Mouse (Mus musculus) left cerebral cortex, adult 2 months (tissue): ENCODE results near the gene Scd1. TPM values are rescaled to one million over a fixed set of nuclear protein-coding genes. Genes with fewer than 3 reads are reported as not detected.
A peak's percentile ranks its signal among the peaks of the same experiment; 100 is the strongest.
"Not testable (repeated sequence)": the region's sequence is repeated elsewhere in the genome, so short reads cannot be mapped to it uniquely, and the experiment has no call there.

Experiments
- DNase-seq, 2 experiments: peaks; one replicate each; pipeline ENCODE4 v3.0.0; 2021 to 2022; ENCODE audit warnings: low spot score in 2 of 2, mixed read lengths in 1 of 2; ENCODE audit errors: extremely low spot score in 1 of 2
- H3K27ac ChIP-seq: fragments of 200-600 bp; 2 replicates; pipeline ENCODE4 v1.8.1; 2022
- H3K4me3 ChIP-seq: fragments of 200-600 bp; 2 replicates; pipeline ENCODE4 v1.8.1; 2022
- CTCF ChIP-seq: fragments of 200-600 bp; IDR thresholded peaks from 2 replicates; pipeline ENCODE4 v1.8.1; 2022; ENCODE audit warnings: antibody characterized with exemption, mild to moderate bottlenecking, moderate library complexity
- intact Hi-C: fragments of 180-260 bp; cut with DNase I; formaldehyde crosslinking; loops from one replicate; pipeline ENCODE4 v1.15.1; 2025
- total RNA-seq, 2 experiments: library from RNA; stranded (reverse); gene quantifications; 2 replicates each; pipeline ENCODE4 v1.2.3; 2021

Gene Scd1
- total RNA-seq, 2 experiments from 2014 or later, result 133 to 177 TPM

DNA sequence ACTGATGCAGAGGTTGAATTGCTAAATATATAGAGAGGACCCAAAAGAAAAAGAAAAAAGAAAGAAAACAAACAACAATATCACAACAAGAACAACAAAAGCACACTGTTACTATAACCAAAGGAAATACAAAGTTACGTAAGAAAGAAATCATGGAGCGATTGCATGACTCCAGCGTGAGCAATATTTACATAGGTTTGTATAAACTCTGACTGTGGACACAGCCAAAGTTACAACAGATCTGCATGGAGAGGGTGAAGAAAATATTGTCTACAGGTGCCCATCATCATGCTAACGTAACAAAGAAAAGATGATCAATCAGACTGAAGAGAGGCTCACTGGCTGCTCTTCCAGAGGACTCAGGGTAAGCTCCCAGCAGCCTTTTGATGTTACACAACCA, 27.6 kb downstream of the Scd1 start:
- intact Hi-C loops, result no loop called here
- no peak for DNase-seq
- H3K27ac ChIP-seq, result no peak overlapping the region
- H3K4me3 ChIP-seq, result no peak overlapping the region
- no peak for TF ChIP-seq CTCF

GRCm38 (mm10) chr19:44379090-44379489, 28.6 kb downstream of the Scd1 start:
- no peak for TF ChIP-seq CTCF
- DNase-seq, result no peak
- H3K27ac ChIP-seq, result no peak overlapping the region
- H3K4me3 ChIP-seq, result no peak overlapping the region
- intact Hi-C loops, result no loop called here

DNA sequence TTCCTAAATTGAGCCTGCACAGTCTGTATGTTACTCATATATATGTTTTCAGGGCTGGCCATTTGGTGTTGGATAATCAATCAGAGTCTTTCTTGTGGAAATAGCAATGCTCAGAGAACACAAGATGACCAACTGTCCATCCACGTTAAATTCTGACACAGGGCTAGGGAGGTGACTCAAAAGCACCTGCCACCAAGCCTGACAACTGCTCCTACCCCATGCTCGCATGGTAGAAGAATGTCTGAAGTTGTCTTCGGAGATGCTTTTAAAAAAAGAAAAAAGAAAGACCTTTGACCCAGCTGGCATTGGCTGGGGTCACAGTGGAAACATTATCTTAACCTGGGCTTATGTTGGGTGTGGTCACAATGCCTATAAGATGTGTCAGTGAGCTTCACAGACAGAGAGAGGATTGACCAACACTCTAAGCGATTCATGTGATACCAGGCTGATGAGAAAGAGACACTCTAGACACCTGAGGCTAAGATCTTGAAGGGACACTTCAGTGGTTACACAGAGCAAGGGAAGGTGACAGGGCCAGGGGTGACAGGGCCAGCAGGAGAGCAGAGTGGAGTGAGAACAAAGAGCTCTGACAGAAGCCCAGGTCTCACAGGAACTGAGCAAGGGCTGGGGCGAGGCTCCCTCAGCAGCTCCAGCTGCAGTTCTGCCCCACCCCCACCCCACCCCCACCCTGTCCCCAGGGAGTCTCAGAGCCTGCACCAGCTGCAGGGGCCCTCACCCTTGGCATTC, 29.9 kb downstream of the Scd1 start:
- no peak for DNase-seq
- TF ChIP-seq CTCF, result no peak
- no peak overlapping the region for H3K27ac ChIP-seq
- intact Hi-C loops, result no loop called here
- H3K4me3 ChIP-seq, result no peak overlapping the region

DNA sequence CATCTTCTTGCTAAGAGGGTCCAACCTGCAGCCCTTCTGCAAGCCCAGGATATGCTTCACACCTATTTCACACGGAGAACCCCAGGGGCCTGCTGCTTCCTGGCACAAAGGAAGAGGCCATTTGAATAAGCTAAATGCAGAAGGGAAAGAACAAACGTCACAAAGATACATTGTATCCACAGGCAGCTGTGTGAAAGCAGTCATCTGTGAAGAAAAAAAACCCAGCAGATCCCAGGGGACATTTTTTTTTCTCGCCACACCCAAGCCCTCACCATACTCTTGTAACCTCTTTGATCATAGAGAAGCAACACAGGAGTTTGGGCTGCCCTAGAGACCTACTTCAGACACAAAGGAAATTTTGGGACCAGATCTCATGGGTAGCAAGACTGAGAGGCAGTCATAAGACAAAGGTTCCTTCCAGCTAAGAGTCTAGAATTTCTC, 31.1 kb downstream of the Scd1 start:
- intact Hi-C loops, result no loop called here
- Histone ChIP-seq H3K4me3 (no peak overlapping the region), H3K27ac (no peak overlapping the region)
- DNase-seq, result no peak
- TF ChIP-seq CTCF, result no peak

DNA sequence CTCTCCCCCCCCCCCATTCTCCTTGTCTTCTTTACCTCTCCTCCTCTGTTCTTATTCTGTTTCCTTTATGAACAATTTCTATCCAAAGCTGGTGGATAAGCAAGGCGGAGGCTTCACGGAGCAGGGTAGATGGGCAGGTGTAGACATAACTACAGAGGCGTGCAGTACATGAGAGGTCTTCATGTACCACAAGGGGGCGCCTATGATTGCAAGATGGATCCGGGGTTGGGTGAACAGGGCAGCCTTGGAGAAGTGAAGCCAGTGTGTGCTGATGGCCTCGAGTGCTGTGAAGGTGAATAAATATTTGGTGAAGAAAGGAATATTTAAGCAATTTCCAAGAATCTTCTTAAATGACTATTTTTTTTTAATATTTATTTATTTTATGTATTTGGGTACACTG, 34.7 kb downstream of the Scd1 start:
- TF ChIP-seq CTCF, result peak; percentile 77
- Histone ChIP-seq H3K4me3 (no peak overlapping the region), H3K27ac (no peak overlapping the region)
- intact Hi-C loops, result loop anchor here (1.0 to 2.0 kb wide), 2 partner anchors 46 to 172 kb away; partner anchors contain the start of gene Sec31b
- peak; percentile 65 to 70 for DNase-seq

GRCm38 (mm10) chr19:44370231-44370630, 37.4 kb downstream of the Scd1 start:
- no peak for TF ChIP-seq CTCF
- Histone ChIP-seq H3K27ac (no peak overlapping the region), H3K4me3 (no peak overlapping the region)
- intact Hi-C loops, result no loop called here
- no peak for DNase-seq

GRCm38 (mm10) chr19:44369371-44369770, 38.3 kb downstream of the Scd1 start:
- no peak for TF ChIP-seq CTCF
- Histone ChIP-seq H3K27ac (no peak overlapping the region), H3K4me3 (no peak overlapping the region)
- intact Hi-C loops, result no loop called here
- DNase-seq, result no peak

GRCm38 (mm10) chr19:44367076-44367475, 40.6 kb downstream of the Scd1 start:
- H3K27ac ChIP-seq, DNase-seq, intact Hi-C loops, H3K4me3 ChIP-seq: not testable (repeated sequence)

- no peak for DNase-seq
- Histone ChIP-seq H3K27ac (no peak overlapping the region), H3K4me3 (no peak overlapping the region)
- TF ChIP-seq CTCF, result no peak
- intact Hi-C loops, result no loop called here
Observed at GRCm38 (mm10) chr19:44365733-44366132, 41.9 kb downstream of the Scd1 start.

GRCm38 (mm10) chr19:44364029-44364428, 43.6 kb downstream of the Scd1 start:
- DNase-seq, result peak in 1 of 2 experiments; percentile 14
- no peak overlapping the region for H3K4me3 ChIP-seq
- intact Hi-C loops, result loop anchor here (5.0 kb wide), 1 partner anchor 47 kb away; no protein-coding TSS in a partner anchor
- no peak overlapping the region for H3K27ac ChIP-seq
- TF ChIP-seq CTCF, result no peak

DNA sequence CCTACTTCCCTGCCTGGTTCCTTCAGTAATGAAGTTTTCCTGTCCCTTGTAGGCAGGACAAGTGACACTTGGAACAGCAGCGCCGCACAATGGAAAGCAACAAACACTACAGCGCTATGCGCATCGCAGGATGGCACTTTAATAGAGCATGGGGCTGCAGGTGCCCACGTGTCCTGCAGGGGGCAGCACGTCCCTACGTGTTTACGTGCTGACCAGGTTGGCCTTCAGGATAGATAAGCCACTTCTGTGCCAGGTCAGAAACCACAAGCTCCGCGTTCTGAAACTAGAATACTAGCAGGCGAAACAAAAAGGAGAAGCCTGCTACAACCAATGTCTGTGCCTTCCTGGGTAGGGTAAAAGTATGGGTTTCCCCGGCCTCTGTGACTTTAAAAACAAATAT, 44.1 kb downstream of the Scd1 start:
- DNase-seq, result peak; percentile 64 to 65
- intact Hi-C loops, result loop anchor here (2.0 to 5.0 kb wide), 2 partner anchors 46 to 119 kb away; no protein-coding TSS in a partner anchor
- no peak overlapping the region for H3K27ac ChIP-seq
- peak; percentile 81 for TF ChIP-seq CTCF
- H3K4me3 ChIP-seq, result no peak overlapping the region

DNA sequence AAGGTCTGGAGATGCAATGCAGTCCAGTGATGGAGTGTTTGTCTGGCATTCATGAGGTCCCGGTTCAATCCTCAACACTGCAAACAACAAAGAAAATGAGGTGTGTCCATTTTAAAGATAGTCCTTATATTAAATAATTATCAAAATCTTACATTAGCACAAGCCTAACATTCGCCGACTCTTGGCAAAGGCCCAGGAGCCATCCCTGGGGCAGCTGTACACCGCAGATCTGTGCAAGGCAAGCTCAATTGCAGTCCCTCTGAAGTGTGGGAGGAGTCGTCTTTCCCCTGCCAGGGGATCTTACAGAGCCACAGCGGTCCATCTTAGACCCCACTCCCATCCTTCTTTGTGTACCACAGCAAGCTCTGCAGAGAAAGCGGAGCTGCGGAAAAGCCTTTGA, 49.0 kb downstream of the Scd1 start:
- Histone ChIP-seq H3K27ac (no peak overlapping the region), H3K4me3 (no peak overlapping the region)
- intact Hi-C loops, result no loop called here
- TF ChIP-seq CTCF, result no peak
- DNase-seq, result no peak

- intact Hi-C loops, result no loop called here
- no peak for DNase-seq
- TF ChIP-seq CTCF, result no peak
- no peak overlapping the region for H3K27ac ChIP-seq
- H3K4me3 ChIP-seq, result no peak overlapping the region
Observed at GRCm38 (mm10) chr19:44351756-44352155, 55.9 kb downstream of the Scd1 start.
